16 mouse cellular contexts compared by ENCODE assay signal in the genomic region with DNA sequence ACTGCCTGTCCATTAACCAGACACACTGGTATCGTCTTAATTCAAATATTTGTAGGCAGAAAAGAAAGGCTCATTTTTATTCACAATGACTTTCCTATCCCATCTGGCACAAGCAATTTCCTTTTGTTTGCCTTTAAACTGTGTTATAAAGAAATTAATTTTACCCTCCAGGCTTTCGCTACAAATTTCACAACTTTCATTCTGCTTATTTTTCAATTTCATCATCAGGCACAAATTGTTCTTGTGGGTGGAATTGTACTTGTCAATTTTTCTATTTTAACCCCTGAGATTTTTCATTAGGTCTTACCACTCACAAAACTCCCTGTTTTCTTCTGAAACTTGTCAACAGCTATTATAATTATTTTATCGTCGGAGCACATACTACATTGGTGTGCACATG.
"Had no signal": no experiment of that assay in that cellular context is flagged by ENCODE, and none has a peak within 500 bp of the region (broad histone marks: within the 10 kb centered on the region; RNA-seq: fewer than 3 reads in every experiment).

No protein-coding gene starts in this region.

- H3K27ac ChIP-seq: midbrain, embryonic 10.5 days; midbrain, embryonic 12.5 days; neural tube, embryonic 13.5 days; neural tube, embryonic 15.5 days; stomach, embryonic 15.5 days; stomach, postnatal 0 days had no signal

- DNase-seq: lung, adult 18-20 months; lung, embryonic 14.5 days; lung, postnatal 10 days; lung, postnatal 4 days; midbrain, embryonic 14.5 days; right cerebral cortex, postnatal 14 days; thymus, adult 18-20 months; thymus, postnatal 14 days; thymus, postnatal 36 days had no signal

- H3K4me3 ChIP-seq: midbrain, embryonic 10.5 days; midbrain, embryonic 12.5 days; myocyte; neural tube, embryonic 13.5 days; neural tube, embryonic 15.5 days; stomach, embryonic 15.5 days had no signal
